Mouse (Mus musculus): Measurements from ENCODE around the gene Cd101. TPM values are rescaled to one million over a fixed set of nuclear protein-coding genes. Genes with fewer than 3 reads are reported as not detected.

The Cd101 gene
- polyA plus RNA-seq, 1 experiment from 2014 or later, result 0.26 TPM

DNA sequence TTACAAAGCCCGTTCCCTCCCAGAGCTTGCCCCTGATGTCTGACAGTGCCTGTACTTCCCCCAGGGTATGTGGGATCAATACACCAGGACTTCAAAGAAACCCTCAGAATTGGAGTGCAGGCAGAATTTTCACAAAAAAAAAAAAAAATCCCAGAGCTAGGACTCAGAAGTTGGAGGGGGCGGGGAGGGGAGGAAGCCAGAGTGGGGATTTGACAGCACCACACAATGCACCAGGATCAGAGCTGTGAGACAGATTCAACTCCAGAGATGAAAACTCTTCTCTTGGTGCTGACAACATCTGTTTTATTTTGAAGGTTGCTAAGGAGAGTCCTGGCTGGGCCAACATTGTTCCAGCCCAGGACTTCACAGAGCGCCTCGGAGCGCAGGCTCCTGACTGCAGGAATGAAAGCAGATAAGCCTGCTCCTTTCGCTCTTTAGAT is 41.5 kb upstream of the Cd101 start:
- H3K4me2 ChIP-seq, result peak overlapping the region; percentile 34
- WGBS (ENCODE audit: insufficient replicate concordance), result 13% methylated on average over 6 of the region's 6 CpGs
- H3K4me3 ChIP-seq (ENCODE audit: low read depth, low read length), result no peak overlapping the region

DNA sequence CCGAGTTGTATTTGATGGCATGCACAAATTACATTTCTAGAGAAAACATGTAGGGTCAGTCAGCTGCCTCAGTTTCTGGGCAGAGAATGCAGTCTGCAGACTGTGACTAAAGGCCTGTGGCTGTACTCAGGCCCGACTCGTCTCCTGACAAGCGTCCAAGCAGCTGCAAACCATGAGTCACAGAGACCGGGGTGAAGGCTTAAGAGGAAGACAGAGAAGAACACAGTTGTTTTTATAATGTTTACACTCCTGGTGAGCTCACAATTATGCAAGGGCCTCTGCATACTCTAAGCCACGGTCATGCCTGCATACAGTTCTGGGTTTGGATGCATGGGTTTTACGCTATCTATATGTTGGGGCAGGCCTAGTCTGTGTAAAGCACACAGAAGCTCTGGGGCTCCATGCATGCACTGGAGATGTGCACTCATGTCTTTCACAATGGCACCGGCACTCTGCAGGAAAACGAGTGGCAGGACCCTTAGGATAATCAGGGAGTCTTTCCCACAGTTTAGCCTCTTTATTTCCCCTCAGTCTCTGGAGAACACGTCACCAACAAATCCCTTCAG is 41.0 kb upstream of the Cd101 start:
- ATAC-seq (replicated peaks; ENCODE audit: insufficient number of reproducible peaks, low FRiP score, low TSS enrichment), result no peak
- H3K9ac ChIP-seq (ENCODE audit: low read depth, low read length), result no peak overlapping the region
- peaks cover 52% of the 10 kb centered on the region for H3K4me1 ChIP-seq (ENCODE audit: control insufficient read depth, insufficient read depth, low read length)
- WGBS (ENCODE audit: insufficient replicate concordance), result 38% methylated on average over 10 of the region's 10 CpGs
- no peaks in the 10 kb centered on the region for H3K36me3 ChIP-seq (ENCODE audit: control insufficient read depth, insufficient read depth, low read length)
- no peaks in the 10 kb centered on the region for H3K27me3 ChIP-seq (ENCODE audit: control insufficient read depth, insufficient read depth, low read length)
- H3K4me3 ChIP-seq (ENCODE audit: low read depth, low read length), result no peak overlapping the region
- H3K27ac ChIP-seq (ENCODE audit: low read depth, low read length), result peak overlapping the region; percentile 22
- no peaks in the 10 kb centered on the region for H3K9me3 ChIP-seq (replicated peaks; ENCODE audit: control insufficient read depth, low read length)
- peak overlapping the region; percentile 6 for H3K4me2 ChIP-seq

More for the DNA sequence above, 41.5 kb upstream of the Cd101 start:
- H3K9ac ChIP-seq (ENCODE audit: low read depth, low read length), result no peak overlapping the region
- no peaks in the 10 kb centered on the region for H3K9me3 ChIP-seq (replicated peaks; ENCODE audit: control insufficient read depth, low read length)
- peak overlapping the region; percentile 32 for H3K27ac ChIP-seq (ENCODE audit: low read depth, low read length)
- H3K27me3 ChIP-seq (ENCODE audit: control insufficient read depth, insufficient read depth, low read length), result no peaks in the 10 kb centered on the region
- no peaks in the 10 kb centered on the region for H3K36me3 ChIP-seq (ENCODE audit: control insufficient read depth, insufficient read depth, low read length)
- H3K4me1 ChIP-seq (ENCODE audit: control insufficient read depth, insufficient read depth, low read length), result peaks cover 55% of the 10 kb centered on the region
- peak; percentile 83 for ATAC-seq (replicated peaks; ENCODE audit: insufficient number of reproducible peaks, low FRiP score, low TSS enrichment)

DNA sequence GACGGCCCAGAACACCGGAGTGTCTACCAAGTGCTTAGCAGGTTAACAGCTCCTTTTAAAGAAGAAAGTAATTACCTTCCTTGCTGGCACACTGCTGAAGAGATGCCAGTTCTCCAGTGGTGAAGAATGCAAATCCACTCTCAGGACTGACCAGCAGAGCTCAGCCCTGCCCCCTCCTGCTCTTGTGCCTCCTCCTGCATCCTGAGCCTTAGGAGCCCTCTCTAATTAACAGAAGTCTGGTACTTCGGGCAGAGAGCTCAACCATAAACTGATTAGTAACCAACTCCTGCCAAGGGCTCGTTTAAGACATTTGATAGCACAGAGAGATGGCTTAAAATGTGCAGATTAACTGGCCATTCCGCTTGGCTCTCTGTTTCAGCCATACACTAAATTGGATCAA is 39.3 kb upstream of the Cd101 start:
- H3K27me3 ChIP-seq (ENCODE audit: control insufficient read depth, insufficient read depth, low read length), result no peaks in the 10 kb centered on the region
- peaks cover 52% of the 10 kb centered on the region for H3K4me1 ChIP-seq (ENCODE audit: control insufficient read depth, insufficient read depth, low read length)
- no peak for ATAC-seq (replicated peaks; ENCODE audit: insufficient number of reproducible peaks, low FRiP score, low TSS enrichment)
- no peak overlapping the region for H3K4me3 ChIP-seq (ENCODE audit: low read depth, low read length)
- no peaks in the 10 kb centered on the region for H3K9me3 ChIP-seq (replicated peaks; ENCODE audit: control insufficient read depth, low read length)
- H3K27ac ChIP-seq (ENCODE audit: low read depth, low read length), result no peak overlapping the region
- no peaks in the 10 kb centered on the region for H3K36me3 ChIP-seq (ENCODE audit: control insufficient read depth, insufficient read depth, low read length)
- no peak overlapping the region for H3K4me2 ChIP-seq
- WGBS (ENCODE audit: insufficient replicate concordance), result 49% methylated on average over 5 of the region's 5 CpGs
- H3K9ac ChIP-seq (ENCODE audit: low read depth, low read length), result no peak overlapping the region

DNA sequence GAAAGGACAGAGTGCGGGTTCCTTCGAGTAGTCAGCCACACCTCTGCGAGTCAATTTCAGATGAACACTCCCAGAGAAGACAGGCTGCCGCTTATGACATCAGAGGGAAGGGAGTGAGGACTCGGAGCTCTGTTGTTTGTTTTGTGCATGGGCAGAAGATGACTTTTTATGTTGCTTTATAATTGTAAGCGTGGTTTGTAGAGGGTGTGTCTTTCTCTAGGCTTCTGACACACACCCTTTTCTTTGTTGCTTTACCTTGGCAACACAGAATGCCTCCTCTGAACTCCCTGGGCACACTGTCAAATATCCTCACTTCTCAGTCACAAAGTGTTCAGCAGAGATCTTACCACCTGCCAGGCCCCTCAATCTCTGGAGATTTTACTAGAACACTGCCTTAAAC is 36.8 kb upstream of the Cd101 start:
- no peak for ATAC-seq (replicated peaks; ENCODE audit: insufficient number of reproducible peaks, low FRiP score, low TSS enrichment)
- WGBS (ENCODE audit: insufficient replicate concordance), result 86% methylated on average over 6 of the region's 6 CpGs
- no peaks in the 10 kb centered on the region for H3K9me3 ChIP-seq (replicated peaks; ENCODE audit: control insufficient read depth, low read length)
- peaks cover 34% of the 10 kb centered on the region for H3K4me1 ChIP-seq (ENCODE audit: control insufficient read depth, insufficient read depth, low read length)
- H3K27ac ChIP-seq (ENCODE audit: low read depth, low read length), result no peak overlapping the region
- no peak overlapping the region for H3K9ac ChIP-seq (ENCODE audit: low read depth, low read length)
- H3K36me3 ChIP-seq (ENCODE audit: control insufficient read depth, insufficient read depth, low read length), result no peaks in the 10 kb centered on the region
- H3K4me3 ChIP-seq (ENCODE audit: low read depth, low read length), result no peak overlapping the region
- no peaks in the 10 kb centered on the region for H3K27me3 ChIP-seq (ENCODE audit: control insufficient read depth, insufficient read depth, low read length)
- H3K4me2 ChIP-seq, result no peak overlapping the region

DNA sequence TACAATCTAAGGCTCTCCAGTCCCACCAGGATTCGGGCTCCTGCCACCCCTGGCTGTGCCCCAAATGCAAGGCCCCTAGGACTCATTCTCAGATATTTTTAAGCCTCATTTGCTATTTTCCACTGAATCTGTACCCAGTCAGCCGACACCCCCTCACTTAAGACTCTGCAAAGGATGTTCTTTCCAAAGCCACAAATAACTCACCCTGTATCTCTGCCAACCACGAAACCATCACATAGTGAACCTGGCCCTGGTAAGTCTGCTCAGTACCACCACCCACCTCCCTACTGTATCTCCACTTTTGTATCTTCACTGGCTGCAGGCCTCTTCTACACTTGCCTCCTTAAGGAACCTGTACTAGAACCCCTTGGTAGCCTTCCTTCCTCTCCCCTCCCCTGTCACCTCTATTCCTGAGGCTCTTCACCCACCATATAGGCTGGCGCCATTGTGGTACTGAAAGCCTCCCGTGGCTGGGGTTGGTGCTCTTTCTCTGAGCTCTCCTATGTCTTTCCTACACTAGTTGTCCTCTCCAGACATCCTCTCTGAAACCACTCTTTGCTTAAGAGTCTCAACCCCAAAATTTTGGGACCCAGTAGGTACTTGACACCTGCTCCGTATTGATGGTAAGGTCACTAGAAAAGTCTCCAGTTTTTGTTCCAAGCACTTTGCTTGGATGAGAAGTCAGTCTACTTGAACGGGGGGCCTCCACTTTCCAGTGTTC is 32.7 kb upstream of the Cd101 start:
- 83% methylated on average over 7 of the region's 7 CpGs for WGBS (ENCODE audit: insufficient replicate concordance)
- no peaks in the 10 kb centered on the region for H3K9me3 ChIP-seq (replicated peaks; ENCODE audit: control insufficient read depth, low read length)
- H3K27me3 ChIP-seq (ENCODE audit: control insufficient read depth, insufficient read depth, low read length), result no peaks in the 10 kb centered on the region
- H3K4me1 ChIP-seq (ENCODE audit: control insufficient read depth, insufficient read depth, low read length), result peaks cover under 1% of the 10 kb centered on the region; the same call in 1 of the 2 replicates
- H3K9ac ChIP-seq (ENCODE audit: low read depth, low read length), result no peak overlapping the region
- H3K4me2 ChIP-seq, result no peak overlapping the region
- peaks cover 8% of the 10 kb centered on the region for H3K36me3 ChIP-seq (ENCODE audit: control insufficient read depth, insufficient read depth, low read length)
- no peak overlapping the region for H3K4me3 ChIP-seq (ENCODE audit: low read depth, low read length)
- ATAC-seq (replicated peaks; ENCODE audit: insufficient number of reproducible peaks, low FRiP score, low TSS enrichment), result no peak
- H3K27ac ChIP-seq (ENCODE audit: low read depth, low read length), result no peak overlapping the region

DNA sequence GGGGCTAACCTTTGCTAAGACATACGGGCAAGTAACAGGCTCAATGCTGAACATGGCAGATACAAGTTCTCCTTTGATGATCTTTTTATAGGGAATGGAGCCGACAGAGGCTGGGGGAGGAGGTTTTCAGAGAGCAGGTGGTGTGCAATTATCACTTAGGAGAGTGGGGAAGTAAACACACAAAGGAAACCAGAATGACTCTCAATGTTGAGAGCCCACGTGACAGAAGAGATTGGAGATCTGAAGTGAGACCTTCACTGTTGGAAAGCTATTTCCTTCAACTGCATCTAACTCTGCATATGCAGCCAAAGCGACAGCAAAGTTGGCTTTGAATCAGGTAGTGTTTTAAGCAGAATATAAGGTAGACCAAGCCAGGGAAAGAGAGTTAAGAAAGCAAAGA is 29.9 kb upstream of the Cd101 start:
- H3K9ac ChIP-seq (ENCODE audit: low read depth, low read length), result no peak overlapping the region
- H3K4me2 ChIP-seq, result no peak overlapping the region
- peaks cover 8% of the 10 kb centered on the region for H3K36me3 ChIP-seq (ENCODE audit: control insufficient read depth, insufficient read depth, low read length)
- no peaks in the 10 kb centered on the region for H3K27me3 ChIP-seq (ENCODE audit: control insufficient read depth, insufficient read depth, low read length)
- ATAC-seq (replicated peaks; ENCODE audit: insufficient number of reproducible peaks, low FRiP score, low TSS enrichment), result no peak
- no peak overlapping the region for H3K27ac ChIP-seq (ENCODE audit: low read depth, low read length)
- H3K9me3 ChIP-seq (replicated peaks; ENCODE audit: control insufficient read depth, low read length), result no peaks in the 10 kb centered on the region
- no peaks in the 10 kb centered on the region for H3K4me1 ChIP-seq (ENCODE audit: control insufficient read depth, insufficient read depth, low read length)
- WGBS (ENCODE audit: insufficient replicate concordance), result 69% methylated on average over 4 of the region's 4 CpGs
- H3K4me3 ChIP-seq (ENCODE audit: low read depth, low read length), result no peak overlapping the region

DNA sequence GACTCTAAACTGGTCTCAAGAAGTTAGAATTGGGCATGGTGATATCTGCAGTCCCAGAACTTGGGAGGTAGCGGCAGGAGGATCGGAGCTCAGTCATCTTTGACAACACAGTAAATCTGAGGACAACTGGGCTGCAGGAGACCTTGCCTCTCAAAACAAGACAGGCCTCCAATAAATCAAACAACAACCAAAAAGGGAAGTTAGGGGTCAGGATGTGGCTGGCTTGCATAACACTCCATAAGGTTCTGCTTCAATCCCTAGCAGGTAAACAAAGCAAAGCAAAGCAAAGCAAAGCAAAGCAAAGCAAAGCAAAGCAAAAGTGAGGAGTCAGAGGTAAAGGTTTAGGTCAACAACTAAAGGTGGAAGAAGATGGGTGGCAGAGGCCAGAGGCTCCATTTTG is 28.8 kb upstream of the Cd101 start:
- ATAC-seq (replicated peaks; ENCODE audit: insufficient number of reproducible peaks, low FRiP score, low TSS enrichment), result no peak
- no peak overlapping the region for H3K4me2 ChIP-seq
- H3K4me1 ChIP-seq (ENCODE audit: control insufficient read depth, insufficient read depth, low read length), result no peaks in the 10 kb centered on the region
- no peaks in the 10 kb centered on the region for H3K9me3 ChIP-seq (replicated peaks; ENCODE audit: control insufficient read depth, low read length)
- no peak overlapping the region for H3K27ac ChIP-seq (ENCODE audit: low read depth, low read length)
- peaks cover 8% of the 10 kb centered on the region for H3K36me3 ChIP-seq (ENCODE audit: control insufficient read depth, insufficient read depth, low read length)
- H3K27me3 ChIP-seq (ENCODE audit: control insufficient read depth, insufficient read depth, low read length), result no peaks in the 10 kb centered on the region
- no peak overlapping the region for H3K4me3 ChIP-seq (ENCODE audit: low read depth, low read length)
- H3K9ac ChIP-seq (ENCODE audit: low read depth, low read length), result no peak overlapping the region
- WGBS (ENCODE audit: insufficient replicate concordance), result 75% methylated on average over 2 of the region's 2 CpGs

DNA sequence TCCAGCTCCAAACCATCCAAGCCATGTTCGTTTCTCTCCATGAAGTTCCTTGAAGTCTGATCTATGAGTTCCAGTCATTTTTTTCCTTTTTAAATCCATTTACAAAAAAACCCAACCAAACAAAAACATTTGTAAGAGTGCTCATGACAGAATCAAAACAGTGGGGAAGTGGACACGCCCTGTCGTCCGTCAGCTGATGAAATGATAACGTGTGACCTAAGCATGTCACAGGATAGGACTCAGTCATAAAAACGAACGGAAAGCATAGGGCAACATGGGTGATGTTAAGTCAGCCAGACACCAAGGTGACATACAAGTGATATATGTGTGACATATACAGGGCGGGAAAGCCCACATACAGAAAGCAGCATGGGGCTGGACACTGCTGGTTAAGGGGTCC is 25.9 kb upstream of the Cd101 start:
- Histone ChIP-seq H3K9me3 (replicated peaks; ENCODE audit: control insufficient read depth, low read length) (no peaks in the 10 kb centered on the region), H3K4me2 (no peak overlapping the region), H3K36me3 (ENCODE audit: control insufficient read depth, insufficient read depth, low read length) (peaks cover 4% of the 10 kb centered on the region; the same call in 1 of the 2 replicates), H3K4me3 (ENCODE audit: low read depth, low read length) (no peak overlapping the region), H3K27me3 (ENCODE audit: control insufficient read depth, insufficient read depth, low read length) (no peaks in the 10 kb centered on the region), H3K27ac (ENCODE audit: low read depth, low read length) (no peak overlapping the region), H3K9ac (ENCODE audit: low read depth, low read length) (no peak overlapping the region), H3K4me1 (ENCODE audit: control insufficient read depth, insufficient read depth, low read length) (no peaks in the 10 kb centered on the region)
- 83% methylated on average over 8 of the region's 8 CpGs for WGBS (ENCODE audit: insufficient replicate concordance)
- no peak for ATAC-seq (replicated peaks; ENCODE audit: insufficient number of reproducible peaks, low FRiP score, low TSS enrichment)

DNA sequence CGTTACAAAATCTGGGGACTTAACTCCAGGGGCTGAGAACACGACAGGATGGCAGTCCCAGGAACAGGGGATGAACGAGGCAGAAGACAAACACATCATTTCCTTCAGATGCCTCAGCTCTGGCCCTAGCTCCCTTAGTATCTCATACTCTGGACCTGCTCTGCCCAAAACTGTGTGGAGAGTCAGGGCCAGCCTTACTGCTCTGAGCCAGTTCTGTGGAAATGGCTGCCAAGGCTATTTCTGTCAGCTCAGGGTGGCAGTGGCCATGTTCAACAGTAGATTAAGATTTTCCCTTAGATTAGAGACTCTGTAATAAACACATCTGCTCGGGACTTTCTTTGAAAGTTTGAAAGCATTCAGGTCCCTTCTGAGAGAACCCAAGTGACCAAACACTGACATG is 22.2 kb upstream of the Cd101 start:
- no peak overlapping the region for H3K9ac ChIP-seq (ENCODE audit: low read depth, low read length)
- H3K27ac ChIP-seq (ENCODE audit: low read depth, low read length), result no peak overlapping the region
- no peak overlapping the region for H3K4me3 ChIP-seq (ENCODE audit: low read depth, low read length)
- H3K4me1 ChIP-seq (ENCODE audit: control insufficient read depth, insufficient read depth, low read length), result no peaks in the 10 kb centered on the region
- no peaks in the 10 kb centered on the region for H3K36me3 ChIP-seq (ENCODE audit: control insufficient read depth, insufficient read depth, low read length)
- ATAC-seq (replicated peaks; ENCODE audit: insufficient number of reproducible peaks, low FRiP score, low TSS enrichment), result no peak
- H3K4me2 ChIP-seq, result no peak overlapping the region
- H3K27me3 ChIP-seq (ENCODE audit: control insufficient read depth, insufficient read depth, low read length), result no peaks in the 10 kb centered on the region
- H3K9me3 ChIP-seq (replicated peaks; ENCODE audit: control insufficient read depth, low read length), result no peaks in the 10 kb centered on the region
- whole genome bisulfite sequencing (ENCODE audit: insufficient replicate concordance), result 66% methylated on average over 4 of the region's 4 CpGs

All from heart, embryonic 11.5 days (tissue).